Mouse (Mus musculus) kidney, postnatal 25 days (tissue): ENCODE measurements around the gene Tmem63c.
A peak's percentile ranks its signal among the peaks of the same experiment; 100 is the strongest.

Experiments
- DNase-seq, 2 experiments: peaks; one replicate each; pipeline ENCODE4 v3.0.0; 2021; ENCODE audit warnings: mixed read lengths in 2 of 2

Gene Tmem63c

DNA sequence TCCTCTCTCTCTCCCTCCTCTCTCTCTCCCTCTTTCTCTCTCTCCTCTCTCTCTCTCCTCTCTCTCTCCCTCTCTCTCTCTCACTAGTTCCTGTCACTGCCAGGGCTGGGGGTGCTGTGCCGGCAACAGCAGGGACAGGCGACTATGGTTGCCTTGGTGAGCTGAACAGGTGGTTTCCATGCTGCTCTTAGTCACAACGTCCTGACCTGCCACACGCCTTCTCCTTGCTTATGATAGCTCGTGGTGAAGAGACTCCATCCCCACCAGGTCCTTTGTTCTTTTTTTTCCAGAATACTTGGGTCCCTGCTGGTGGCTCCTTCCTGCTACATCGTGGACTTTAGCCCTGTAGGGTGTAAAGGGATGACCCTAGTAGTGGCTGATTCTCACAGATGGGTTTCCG is 18.9 kb upstream of the Tmem63c start:
- no peak for DNase-seq

DNA sequence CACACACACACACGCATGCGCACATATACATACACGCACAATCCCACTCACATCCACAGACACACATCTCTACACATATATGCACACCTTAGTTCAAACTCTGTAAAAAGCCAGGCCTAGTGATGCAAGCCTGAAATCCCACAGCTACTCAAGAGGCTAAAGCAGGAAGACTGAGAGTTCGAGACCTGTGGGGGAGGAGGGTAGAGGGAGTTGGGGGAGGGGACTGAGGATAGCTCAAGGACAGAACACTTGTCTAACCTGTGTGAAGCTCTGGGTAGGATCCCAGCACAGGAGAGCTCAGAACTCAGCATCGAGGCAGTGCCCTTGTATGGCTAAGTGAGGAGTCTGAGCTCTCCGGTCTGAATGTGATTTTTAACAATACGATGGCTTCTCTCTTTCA is 18.3 kb upstream of the Tmem63c start:
- DNase-seq, result no peak

DNA sequence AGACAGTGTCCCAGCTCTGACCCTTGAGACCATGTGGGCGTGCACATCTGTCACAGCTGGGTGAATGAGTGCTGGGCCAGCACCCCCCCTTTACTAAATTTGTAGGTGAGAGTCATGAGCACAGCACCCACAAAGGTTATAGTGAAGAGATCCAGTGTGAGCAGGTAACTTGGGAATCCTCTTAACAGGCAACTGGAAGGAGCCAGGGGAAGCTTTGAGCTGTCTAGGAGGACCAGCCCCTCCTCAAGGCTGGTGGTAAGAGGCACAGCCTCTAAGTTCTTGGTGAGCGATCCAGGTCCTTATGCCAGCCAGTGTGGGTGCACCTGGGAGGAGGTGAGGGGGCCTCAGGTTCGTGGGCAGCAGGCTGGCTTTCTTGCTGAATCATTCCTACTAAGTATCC is 17.5 kb upstream of the Tmem63c start:
- no peak for DNase-seq

DNA sequence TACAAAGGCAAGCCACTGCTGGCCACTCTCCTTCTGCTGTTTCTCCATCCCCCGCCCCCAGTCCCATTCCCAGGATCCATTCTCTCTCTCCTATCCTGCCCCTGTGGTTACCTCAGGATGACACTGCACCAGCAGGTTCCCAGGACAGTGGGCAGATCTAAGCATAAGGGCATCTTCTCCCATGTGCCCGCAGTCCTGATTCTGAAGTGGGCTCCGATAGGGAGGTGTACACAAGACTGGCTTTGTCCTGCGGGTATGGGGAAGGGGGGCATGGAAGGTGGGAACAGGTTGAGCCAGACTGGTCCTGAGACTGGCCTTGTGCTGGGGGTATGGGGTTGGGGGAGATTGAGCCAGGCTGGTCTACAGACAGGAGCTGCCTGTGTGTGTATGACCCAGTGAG is 16.5 kb upstream of the Tmem63c start:
- no peak for DNase-seq

DNA sequence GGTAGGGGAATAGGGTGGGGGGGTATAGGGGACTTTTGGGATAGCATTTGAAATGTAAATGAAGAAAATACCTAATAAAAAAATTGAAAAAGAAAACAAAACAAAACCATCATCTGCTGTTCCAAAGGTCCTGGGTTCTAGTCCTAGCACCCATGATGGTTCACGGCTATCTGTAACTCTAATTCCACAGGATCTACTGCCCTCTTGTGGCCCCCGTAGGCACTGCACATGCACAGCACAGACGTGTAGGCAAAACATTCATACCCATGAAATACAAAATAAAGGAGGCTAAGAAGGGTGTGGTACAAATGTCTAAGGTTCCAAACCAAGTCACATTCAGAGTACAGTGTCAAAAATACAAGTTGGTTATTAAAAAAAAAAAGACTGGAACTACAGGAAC is 4.1 kb upstream of the Tmem63c start:
- peak in 1 of 2 experiments; percentile 53 for DNase-seq

DNA sequence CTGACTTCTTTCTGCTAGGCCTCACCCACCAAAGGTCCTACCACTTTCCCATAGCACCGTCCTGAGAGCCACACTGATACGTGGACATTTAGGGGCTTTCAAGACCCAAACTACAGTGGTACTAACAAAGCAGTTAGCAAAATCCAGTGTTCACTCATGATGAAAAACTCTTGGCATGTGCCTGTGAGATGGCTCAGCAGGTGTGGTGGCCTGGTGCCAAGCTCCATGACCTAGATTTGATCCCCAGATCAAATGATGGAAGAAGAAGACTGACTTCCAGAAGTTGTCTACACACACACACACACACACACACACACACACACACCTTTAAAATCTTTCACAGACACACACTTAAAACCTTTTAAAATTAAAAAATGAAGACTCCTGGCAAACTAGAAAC is 2.4 kb upstream of the Tmem63c start:
- no peak for DNase-seq

DNA sequence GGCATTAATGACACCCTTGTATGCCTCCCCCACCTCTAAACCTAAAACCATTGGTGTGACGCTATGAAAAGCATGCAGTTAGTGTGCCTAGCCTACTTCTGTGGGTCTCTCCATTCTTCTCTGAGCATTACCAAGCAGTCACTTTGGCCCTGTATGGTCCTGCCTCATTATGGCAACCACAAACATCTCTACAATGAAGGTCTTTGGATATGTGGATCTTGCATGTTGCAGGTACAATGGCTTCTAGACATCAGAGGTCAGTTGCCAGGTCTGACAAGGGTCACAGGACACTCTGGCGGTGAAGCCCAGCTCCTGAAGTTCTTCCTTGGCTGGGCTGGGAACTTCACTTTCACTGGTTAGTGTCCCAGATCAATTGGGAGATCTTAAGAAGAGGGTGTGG is 866 bp downstream of the Tmem63c start:
- DNase-seq, result no peak

DNA sequence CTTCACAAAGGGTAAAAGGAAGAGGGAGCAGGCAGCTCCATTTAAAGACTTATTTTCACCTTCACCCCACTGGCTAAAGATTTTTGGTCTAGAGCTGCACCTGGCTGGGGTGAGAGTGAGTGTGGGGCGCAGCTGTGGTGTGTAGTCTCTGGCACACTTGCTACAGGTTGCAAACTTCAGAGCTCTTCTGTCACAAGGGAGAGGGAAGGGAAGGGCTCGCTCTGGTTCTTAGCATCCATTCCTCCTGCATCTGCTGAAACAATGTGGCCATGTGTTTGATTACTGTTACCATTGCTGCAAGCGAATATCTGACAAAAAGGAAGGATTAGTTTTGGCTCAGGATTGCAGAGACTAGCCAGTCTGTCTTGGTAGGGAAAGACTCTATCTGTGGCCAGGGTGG is 2.3 kb downstream of the Tmem63c start:
- no peak for DNase-seq

DNA sequence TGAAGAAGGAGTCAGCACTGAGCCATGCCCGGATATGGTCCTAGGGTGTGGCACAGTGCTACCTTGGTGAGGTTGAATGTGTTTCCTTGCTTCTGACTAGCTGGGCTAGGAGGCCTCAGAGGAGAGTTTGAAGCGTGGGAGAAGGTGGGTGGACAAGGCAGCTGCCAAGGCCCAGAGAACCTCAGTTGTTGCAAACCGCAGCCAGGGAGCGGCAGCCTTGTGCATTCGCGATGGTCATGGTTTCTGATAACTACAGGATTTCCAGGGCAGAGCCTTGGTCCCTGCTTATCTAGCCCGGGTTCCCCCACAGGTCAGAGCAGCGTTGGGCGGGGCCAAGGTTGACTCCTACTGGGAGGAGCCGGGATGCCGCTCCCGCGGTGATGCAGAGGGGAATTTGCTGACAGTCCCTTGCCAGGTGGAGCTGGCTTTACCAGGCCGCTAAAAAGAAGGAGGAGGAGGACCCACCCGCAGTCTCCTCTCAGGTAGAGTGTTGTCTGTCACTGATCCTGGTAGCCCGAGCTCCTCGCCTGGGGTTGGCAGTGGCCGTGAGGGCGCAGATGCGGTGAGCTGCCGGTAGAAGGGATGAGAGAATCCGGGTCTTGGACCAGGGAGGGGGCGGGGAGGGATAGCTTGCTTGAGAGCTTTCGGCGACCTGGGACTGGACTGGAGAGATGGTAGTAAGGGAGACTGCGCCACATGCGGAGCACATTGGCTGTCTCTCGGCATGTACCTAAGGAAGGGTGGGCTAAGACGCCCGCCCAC is 5.2 kb downstream of the Tmem63c start:
- no peak for DNase-seq

DNA sequence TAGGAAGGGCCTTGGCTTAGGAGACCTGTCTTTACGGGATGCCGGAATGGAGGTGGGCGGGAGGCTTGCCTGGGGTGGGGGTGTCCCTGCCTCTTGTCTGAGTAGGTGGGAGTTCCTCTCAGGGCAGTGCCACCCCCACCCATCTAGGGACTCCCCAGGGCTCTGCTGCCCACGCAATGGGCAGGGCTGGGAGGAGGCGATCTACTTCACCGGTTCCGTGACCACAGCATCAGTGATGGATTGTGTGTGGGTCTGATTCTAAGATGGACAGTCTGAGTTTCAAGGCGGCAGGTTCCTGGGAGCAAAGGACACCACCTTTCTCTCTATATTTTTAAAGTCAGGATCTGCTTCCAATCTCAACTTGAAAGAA is 5.7 kb downstream of the Tmem63c start:
- DNase-seq, result no peak

DNA sequence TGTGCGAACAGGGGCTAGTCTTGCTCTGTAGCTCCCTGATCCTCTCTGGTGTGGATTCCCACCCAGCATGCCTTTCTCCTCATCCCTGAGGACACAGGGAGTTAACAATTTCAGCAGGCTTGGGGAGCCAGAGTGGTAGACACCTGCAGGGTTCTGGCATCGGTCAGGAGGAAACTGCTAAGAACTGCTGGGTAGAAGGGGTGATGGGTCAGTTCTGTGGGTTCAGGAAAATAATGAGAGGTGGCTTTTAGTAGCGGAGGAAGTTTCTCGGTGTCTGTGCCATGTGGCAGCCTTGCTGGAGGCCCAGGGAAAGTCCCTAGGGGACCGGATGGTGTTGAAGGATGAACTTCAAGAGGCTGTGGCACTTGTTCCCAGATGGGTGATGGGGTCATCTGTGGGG is 6.3 kb downstream of the Tmem63c start:
- DNase-seq, result no peak

DNA sequence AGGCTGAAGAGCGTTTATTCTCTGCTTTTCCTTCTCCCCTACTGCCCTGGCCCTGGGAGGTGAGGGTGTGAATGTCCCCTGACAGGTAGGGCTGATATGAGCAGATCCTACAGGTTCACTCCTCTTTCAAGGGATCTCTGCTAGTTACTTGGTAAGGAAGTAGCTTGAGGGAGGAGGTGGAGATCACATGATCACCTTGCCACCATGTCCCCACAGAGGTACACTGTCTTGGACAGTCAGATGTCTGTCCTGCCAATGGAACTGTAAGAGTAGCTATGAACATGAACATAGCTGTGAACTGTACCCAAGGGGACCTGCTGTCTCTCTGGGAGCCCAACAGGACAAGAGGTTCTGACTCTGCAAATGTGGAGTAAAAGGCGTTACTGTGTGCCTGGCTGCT is 6.9 kb downstream of the Tmem63c start:
- DNase-seq, result no peak

DNA sequence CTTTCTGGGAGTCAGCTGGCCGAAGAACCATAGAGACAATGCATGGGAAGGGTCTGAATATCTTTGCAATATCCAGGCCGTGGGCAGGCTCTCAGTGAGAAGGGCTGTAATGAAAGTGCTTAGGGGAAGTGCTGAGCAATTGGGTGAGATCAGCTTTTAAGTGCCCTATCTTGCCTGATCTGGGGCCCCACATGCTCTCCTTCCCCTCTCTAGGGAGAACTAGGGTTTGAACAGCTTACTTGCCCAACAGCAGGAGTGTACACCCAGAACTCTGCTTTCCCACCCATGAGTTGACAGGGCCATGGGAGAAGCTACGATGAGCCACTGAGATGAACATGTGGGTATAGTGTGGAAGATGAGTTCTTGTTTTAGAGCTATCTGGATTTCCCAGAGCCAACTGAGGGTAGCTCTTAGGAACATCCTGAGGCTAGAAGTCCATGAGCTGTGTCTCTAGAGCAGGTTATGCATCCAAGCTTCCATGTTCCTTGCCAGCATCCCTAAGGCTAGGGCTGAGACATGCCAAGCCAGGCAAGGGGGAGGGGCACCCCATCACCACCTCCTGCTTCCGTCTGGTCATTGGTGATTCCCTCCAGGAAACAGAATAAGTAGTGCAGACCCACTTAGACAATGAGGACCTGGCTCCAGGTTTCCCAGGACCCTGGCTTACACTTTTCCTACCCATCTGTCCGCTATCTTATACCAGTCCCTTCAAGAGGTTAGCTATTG is 8.3 kb downstream of the Tmem63c start:
- DNase-seq, result no peak

DNA sequence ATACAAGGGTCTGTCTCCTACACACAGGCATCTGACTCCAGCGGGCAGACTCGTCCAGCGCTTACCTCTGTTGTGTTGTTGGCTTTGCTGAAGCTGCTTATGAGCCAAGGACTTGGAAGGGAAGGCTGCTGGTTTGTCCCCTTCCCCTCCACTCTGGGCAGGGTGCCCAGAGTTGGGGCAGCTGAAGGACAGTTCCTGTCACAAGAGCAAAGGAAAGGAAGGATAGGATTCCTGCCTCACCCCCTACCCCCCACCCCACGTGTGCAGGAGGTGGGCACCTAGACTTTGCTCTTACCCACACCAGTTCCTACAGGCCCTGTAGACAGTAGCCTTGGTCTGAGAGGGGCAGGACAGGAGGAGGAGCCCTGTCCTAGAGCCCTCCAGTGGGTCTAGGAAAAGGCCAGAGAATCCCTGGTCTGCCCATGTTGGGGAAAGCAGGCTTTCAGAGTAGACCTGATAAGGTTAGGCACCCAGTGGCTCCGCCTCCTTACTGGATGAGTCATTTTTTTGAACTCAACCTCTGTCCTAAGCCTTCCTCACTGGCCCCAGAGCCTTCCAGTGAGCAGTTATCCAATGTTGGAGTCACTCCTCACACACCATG is 10.1 kb downstream of the Tmem63c start:
- DNase-seq, result peak in 1 of 2 experiments; percentile 41

DNA sequence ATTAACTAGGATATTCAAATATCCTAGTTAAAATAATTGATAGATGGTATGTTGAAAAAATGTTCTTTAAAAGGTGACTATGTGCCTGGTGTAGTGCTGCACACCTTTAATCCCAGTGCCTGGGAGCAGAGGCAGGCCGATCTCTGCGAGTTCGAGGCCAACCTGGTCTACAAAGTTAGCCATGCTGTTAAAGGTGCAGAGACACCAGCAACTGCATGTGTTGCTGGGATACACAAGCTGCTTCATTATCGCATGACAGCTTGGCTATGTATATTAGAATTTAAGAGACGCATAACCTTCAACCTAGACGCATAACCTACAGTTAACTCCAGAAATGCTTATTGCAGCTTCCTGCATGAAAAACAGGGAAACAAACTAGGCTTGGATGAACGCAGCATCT is 15.5 kb downstream of the Tmem63c start:
- DNase-seq, result no peak

DNA sequence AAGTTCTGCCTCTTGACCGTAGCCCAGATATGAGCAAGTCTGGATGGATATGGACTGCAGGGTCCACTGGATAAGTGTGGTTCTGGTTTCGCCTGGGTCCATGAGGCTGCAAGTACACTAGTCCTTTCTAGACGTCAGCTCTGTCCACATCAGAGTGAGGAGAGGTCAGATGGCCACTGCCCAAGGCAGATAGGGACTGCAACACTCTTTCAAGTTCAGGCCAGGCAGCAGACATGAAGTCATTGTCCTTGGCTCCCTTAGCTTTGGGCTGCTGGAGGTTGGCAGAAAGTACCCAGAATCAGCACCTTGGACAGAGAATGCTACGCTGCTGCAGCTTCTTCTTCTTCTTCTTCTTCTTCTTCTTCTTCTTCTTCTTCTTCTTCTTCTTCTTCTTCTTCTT is 19.0 kb downstream of the Tmem63c start:
- DNase-seq, result no peak

DNA sequence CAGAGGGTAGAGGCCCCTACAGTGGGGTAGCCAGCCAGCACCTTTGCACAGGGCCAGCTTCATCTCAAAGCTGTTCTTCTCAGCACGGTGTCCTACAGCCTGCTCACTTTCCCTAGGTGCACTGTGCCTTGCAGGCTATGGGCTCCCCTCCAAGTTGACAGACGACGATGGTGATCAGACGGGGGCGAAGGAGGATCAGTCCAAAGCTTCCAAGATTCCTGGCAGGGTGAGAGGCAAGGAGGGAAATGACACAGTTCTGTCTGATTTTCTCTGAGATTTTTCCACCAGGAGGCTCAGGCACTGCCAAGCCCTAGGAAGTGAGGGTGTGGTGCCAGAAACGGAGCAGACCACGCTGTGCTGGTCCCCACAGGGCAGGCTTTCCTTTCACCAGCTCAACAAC is 19.7 kb downstream of the Tmem63c start:
- DNase-seq, result no peak

DNA sequence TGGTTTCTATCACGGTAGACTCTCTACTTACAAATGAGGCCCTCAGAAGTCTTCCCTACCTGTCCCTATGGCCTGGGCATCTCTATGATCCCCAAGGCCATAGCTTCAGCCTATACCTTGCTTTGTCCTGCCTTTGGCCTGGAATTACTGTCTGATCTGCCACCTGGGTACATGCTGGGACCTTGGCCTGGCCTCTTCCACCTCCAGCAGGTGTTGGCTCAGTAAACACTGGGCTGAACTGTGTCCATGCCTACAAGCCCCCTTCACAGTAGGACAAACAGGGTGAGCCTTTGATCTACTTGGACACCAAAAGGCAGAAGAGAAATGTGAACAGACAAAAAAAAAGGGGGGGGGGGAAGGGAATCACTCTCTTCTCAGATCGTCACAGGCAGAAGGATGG is 21.3 kb downstream of the Tmem63c start:
- no peak for DNase-seq

DNA sequence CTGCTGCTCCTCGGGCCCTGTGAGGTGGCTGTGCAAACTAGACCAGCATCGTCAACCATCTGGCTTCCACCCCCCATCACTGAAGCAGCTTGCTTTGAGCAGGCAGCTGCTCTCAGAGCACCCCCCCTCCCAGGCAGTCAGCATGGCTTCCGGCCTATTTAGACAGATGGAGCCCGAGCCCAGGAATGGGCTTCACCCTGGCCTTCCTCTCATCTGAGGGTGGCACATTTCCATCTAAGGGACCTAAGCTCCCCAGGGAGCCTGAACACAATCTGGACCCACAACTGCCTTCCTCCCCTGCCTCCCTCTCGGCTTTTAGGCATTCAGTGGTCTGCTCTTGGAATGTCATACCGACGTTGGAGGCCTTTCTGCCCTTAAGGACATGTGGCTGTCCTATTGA is 22.1 kb downstream of the Tmem63c start:
- no peak for DNase-seq

DNA sequence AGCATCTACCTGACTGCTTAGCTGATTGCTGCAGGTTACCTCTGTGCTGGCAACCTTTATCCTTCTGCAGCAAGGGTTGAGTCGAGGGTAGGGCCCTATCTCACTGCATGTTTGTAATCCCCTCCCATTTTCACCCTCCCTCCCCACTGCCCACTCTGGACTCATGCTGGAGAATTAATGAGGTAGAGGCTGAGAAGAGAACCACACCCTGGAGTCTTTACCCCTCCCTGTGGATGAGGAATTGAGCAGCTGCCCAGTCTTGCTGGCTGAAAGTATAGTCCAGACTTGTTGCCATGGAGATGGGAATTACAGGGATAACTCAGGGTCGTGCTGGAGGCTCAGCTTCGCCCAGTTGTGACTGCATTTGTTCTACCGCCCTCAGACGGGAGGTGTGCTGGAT is 23.6 kb downstream of the Tmem63c start:
- no peak for DNase-seq

DNA sequence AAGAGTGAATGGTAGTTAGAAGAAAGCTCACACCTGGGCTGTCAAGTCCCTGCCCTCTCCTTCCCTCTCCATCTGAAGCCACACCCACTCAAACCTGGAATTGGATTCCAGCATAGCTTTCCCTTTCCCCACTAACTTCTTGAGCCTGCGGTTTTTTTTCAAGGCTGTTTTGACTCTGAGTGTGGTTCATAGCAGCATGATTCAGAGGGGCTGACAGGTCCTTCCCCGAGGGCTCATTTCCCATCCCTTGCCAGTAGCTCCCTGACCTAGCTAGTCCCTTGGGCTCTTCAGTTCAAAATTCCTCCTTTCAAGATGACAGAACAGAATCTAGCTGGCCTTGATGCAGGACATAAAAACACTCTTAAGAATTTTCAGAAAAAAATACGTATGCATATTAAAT is 26.4 kb downstream of the Tmem63c start:
- DNase-seq, result no peak

DNA sequence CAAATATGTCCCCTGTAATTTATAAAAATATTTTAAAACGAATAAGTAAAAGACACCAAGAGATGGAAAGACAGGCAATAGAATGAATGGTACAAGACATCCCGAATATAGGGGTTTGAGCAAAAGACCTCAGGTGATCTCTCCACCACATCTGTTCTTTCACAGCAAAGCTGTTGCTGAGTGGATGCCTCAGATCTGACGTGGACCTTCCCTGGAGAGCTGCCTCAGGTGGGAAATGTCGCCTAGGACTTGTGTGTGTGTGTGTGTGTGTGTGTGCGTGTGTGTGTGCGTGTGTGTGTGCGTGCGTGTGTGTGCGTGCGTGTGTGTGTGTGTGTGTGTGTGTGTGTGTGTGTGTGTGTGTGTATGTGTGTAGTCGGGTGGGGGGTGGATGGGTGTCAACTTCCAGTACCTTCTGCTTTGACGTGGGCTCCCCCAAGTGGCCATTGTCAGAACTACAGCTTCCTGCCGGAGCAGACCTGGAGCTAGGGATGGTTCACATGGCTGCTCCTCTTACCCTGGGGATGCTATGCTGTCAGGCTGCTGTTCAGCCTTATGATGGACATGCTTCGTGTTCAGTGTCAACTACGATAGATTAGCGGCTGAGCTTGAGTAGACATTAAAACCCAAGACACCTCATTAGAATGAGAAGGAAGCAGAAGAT is 31.7 kb downstream of the Tmem63c start:
- peak; percentile 81 to 92 for DNase-seq

DNA sequence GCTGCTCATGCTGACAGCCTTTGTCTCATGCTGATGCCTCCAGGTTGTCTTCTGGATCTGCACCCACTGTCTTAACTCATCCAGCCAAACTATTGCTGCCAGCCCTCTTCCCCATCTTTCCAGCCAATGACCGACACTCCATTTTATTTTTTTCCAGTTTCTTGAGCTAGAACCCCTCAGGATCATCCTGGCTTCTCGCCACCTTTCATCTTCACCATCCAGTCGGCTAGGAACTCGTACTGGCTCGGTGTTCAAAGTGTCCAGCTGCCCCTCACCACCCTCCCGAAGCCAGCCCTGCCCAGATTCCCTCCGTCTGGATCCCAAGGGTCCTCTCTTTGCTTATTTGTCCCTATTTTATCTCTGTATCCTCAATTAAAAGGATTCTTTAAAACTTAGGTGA is 33.7 kb downstream of the Tmem63c start:
- no peak for DNase-seq

DNA sequence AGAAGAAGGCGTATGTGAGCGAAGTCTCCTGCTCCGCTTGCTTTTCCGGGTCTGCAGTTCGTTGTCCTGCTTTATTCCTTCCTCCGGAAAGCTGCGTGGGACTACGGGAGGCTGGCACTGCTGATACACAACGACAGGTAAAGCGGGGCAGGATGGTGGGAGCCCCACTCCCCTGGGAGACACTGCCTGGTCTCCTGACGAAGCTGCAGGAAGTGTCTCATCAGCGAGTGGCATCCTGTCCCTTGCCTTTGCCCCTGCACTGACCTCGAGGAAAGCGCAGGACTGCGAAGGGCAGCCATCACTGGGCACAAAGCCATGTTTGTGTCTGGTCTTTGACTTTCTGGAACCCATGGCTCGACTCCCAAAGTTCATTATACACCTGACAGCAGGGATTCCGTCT is 35.9 kb downstream of the Tmem63c start:
- DNase-seq, result peak; percentile 56 to 74
